Mouse (Mus musculus) erythroblast, embryonic 14.5 days (primary cell): ENCODE data around the gene Tex13c2. TPM values are rescaled to one million over a fixed set of nuclear protein-coding genes. Genes with fewer than 3 reads are reported as not detected.

Experiments
- H3K27me3 ChIP-seq: 2 replicates; pipeline ENCODE4 v1.6.1; 2012; ENCODE audit warnings: inconsistent platforms; ENCODE audit not compliant: control insufficient read depth
- H3K36me3 ChIP-seq: 2 replicates; pipeline ENCODE4 v1.6.1; 2012; ENCODE audit warnings: mild to moderate bottlenecking, inconsistent platforms; ENCODE audit not compliant: control insufficient read depth
- H3K4me1 ChIP-seq: 2 replicates; pipeline ENCODE4 v1.6.1; 2012; ENCODE audit warnings: inconsistent platforms; ENCODE audit not compliant: control insufficient read depth
- H3K4me3 ChIP-seq: replicated peaks from 2 replicates; pipeline ENCODE3; 2012; ENCODE audit warnings: moderate library complexity, mild to moderate bottlenecking, inconsistent platforms
- H3K9me3 ChIP-seq: 2 replicates; pipeline ENCODE4 v1.6.1; 2012; ENCODE audit warnings: low read length, inconsistent platforms, mixed read lengths; ENCODE audit not compliant: control insufficient read depth
- GATA1 ChIP-seq: IDR thresholded peaks from 2 replicates; pipeline ENCODE4 v1.6.1; 2012; ENCODE audit warnings: low read length, inconsistent platforms, mixed read lengths
- TAL1 ChIP-seq: IDR thresholded peaks from 3 replicates; pipeline ENCODE4 v1.6.1; 2012; ENCODE audit warnings: low read length, inconsistent platforms, mixed read lengths
- polyA plus RNA-seq: library from polyadenylated mRNA; stranded (reverse); fragments of >175 nt; gene quantifications from 2 replicates; pipeline ENCODE4 v1.2.3, GENCODE M21; 2012

Tex13c2 gene
- polyA plus RNA-seq, result not detected in 2 replicates

DNA sequence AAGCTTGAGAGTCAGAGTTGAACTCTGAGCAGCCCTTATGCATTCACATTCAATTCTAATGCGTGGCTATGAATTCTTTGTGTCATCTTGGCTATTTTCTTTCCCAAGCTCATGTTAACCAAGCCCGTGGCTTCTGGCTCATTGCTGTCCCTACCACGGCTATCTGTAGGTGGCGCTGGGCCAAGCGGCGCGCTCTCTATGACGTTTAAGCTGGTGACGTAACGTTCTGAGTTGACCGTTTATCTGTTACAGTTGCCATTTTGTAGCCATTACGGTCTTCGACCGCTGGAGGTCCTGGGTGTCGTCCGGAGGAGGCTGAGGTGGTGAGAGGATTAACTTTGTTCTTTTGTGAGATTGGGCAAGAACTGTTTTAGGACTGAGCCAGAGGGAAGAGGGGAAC is at the start of gene Tex13c2:
Gene Tex13c2, plus strand, starts transcription at position 246 of the 400 bp plus-strand sequence.
- Histone ChIP-seq H3K4me1 (no peaks in the 10 kb centered on the region), H3K36me3 (no peaks in the 10 kb centered on the region), H3K9me3 (peaks cover 13% of the 10 kb centered on the region), H3K27me3 (no peaks in the 10 kb centered on the region), H3K4me3 (no peak within 1 kb of the TSS)
- no peak for TF ChIP-seq TAL1
- no peak for TF ChIP-seq GATA1

DNA sequence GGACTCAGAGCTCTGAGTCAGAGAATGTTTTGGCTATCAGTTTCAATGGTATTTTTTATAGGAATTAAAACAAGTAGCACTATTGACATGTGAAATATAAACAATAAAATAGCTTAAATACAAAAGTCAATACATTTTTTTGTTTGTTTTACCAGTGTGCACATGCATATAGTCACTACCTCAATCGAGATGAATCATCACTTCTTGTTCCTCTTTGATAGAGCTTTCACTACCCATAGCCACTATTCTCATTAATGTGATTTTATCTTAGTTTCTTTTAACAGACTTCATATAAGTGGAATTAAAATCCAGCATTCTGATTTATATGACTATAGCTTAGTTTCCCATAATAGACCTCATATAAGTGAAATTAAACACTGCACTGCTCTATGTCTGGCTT is 39.2 kb upstream of the Tex13c2 start:
- TF ChIP-seq TAL1, result no peak
- no peak for TF ChIP-seq GATA1
- Histone ChIP-seq H3K9me3 (no peaks in the 10 kb centered on the region), H3K27me3 (no peaks in the 10 kb centered on the region), H3K4me3 (no peak overlapping the region), H3K36me3 (no peaks in the 10 kb centered on the region), H3K4me1 (no peaks in the 10 kb centered on the region)

DNA sequence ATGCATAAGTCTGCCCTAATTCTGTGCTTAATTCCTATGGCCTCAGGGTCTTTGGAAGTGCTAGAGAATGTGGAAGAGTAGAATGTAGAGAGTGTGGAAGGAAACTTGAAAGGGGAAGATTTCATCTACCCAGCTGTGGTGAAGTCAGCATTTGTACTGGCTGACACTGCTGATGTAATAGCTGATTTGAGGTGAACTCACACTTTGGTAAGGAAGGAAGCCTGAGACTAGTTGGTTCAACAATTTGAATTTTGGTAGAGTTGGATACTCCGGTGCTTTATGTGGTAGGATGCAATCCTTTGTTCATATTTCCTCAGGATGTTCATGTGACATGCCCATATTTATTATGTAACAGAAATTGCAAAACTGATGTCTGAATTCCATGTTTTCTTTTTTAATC is 36.5 kb upstream of the Tex13c2 start:
- TF ChIP-seq TAL1, result no peak
- TF ChIP-seq GATA1, result no peak
- H3K9me3 ChIP-seq, result no peaks in the 10 kb centered on the region
- no peaks in the 10 kb centered on the region for H3K27me3 ChIP-seq
- no peak overlapping the region for H3K4me3 ChIP-seq
- H3K4me1 ChIP-seq, result no peaks in the 10 kb centered on the region
- no peaks in the 10 kb centered on the region for H3K36me3 ChIP-seq

DNA sequence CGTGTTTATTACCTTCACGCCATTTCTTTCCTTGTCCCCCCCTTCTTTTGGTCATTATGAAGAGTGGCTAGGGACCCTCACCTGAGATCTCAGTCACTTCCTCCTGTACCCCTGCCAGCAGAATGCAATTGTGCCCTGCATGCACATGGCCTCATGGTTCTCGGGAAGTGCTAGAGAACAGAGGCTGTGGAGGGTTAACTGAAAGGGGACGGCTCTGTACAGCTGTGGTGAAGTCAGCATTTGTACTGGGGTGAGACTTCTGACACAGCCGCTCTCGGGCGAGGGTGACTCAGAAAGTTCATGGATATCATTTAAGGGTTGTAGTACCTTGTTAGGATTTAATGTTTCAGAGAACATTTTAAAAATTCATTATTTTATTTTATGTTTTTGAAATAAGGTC is 35.0 kb upstream of the Tex13c2 start:
- Histone ChIP-seq H3K36me3 (no peaks in the 10 kb centered on the region), H3K27me3 (no peaks in the 10 kb centered on the region), H3K9me3 (no peaks in the 10 kb centered on the region), H3K4me3 (no peak overlapping the region), H3K4me1 (no peaks in the 10 kb centered on the region)
- TF ChIP-seq TAL1 (no peak), GATA1 (no peak)

DNA sequence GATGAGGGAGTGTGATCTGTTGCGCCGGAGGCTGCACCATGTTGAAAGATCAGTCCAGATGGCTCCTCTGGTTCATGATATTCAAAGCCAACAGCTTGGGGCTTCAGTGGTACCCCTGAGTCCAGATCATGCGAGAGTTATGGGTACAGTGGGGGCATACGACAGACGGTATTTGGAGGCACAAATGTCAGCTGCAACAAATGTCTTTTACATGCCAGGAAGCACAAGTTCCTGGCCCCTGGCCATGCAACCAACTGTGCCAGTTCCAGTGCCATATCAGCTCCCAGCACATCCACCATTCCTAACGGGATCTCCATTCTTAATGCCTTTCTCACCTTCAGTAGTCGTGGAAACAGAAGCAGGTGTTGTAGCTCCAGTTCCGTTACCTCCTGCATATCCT is 845 bp downstream of the Tex13c2 start:
- Histone ChIP-seq H3K36me3 (no peaks in the 10 kb centered on the region), H3K4me3 (no peak overlapping the region), H3K4me1 (no peaks in the 10 kb centered on the region), H3K9me3 (peaks cover 13% of the 10 kb centered on the region), H3K27me3 (no peaks in the 10 kb centered on the region)
- no peak for TF ChIP-seq TAL1
- no peak for TF ChIP-seq GATA1

DNA sequence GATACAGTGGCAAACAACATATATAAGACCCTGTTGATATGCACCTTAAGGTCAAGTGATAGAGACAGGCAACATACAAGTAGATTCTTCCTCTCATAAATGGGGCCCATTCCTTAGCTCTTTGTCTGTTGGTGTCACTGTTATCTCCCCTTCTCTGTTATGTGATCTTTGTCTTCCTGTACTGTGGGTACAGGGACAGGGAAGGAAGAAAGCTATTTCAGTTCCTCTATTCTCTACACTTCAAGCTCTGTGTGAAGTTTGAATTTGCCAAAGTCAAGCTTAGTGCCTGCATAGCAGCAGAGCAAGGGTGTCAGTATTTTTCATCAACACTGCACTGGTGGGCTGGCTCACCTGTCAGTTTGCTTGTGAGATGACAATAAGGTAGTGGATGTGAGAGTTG is 11.0 kb downstream of the Tex13c2 start:
- no peaks in the 10 kb centered on the region for H3K36me3 ChIP-seq
- H3K4me1 ChIP-seq, result no peaks in the 10 kb centered on the region
- H3K9me3 ChIP-seq, result no peaks in the 10 kb centered on the region; the same call in 1 of the 2 replicates
- TF ChIP-seq TAL1 (no peak), GATA1 (no peak)
- no peaks in the 10 kb centered on the region for H3K27me3 ChIP-seq
- H3K4me3 ChIP-seq, result no peak overlapping the region

DNA sequence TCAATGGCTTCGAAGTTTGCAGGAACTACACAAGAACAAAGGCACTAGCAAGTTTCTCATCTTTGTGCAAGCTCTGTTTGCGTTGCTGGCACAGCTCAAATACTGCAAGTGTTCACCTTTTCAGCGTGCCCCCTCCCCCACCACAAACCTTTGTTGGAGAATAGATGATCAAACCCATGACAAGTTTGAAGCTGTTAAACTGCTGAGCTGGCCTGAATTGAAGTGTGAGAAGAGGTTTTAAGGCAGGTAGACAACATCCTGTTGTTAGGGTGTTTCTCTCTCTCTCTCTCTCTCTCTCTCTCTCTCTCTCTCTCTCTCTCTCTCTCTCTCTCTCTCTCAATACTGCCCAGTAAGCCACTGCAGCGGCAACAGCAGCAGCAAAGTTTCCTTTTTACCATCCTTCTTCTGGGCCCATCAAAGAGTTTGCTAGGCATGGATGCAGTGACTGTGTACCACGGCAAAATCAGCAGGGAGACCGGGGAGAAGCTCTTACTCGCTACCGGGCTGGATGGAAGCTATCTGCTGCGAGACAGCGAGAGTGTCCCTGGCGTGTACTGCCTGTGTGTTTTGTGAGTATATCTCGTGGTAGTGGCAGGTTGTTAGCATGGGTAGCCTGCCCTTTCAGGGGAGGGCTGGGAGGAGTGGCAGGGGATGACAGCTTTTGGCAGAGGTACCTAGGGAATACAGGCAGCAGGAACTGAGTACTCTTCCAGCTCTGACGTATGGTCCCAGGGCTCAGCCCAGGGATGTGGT is 13.0 kb downstream of the Tex13c2 start, which contains the start of gene Sh2d1a:
Gene Sh2d1a, plus strand, starts transcription at position 163 of the 753 bp plus-strand sequence.
- Histone ChIP-seq H3K9me3 (no peaks in the 10 kb centered on the region; the same call in 1 of the 2 replicates), H3K36me3 (no peaks in the 10 kb centered on the region), H3K4me1 (no peaks in the 10 kb centered on the region), H3K27me3 (no peaks in the 10 kb centered on the region), H3K4me3 (no peak within 1 kb of the TSS)
- no peak for TF ChIP-seq GATA1
- TF ChIP-seq TAL1, result no peak

DNA sequence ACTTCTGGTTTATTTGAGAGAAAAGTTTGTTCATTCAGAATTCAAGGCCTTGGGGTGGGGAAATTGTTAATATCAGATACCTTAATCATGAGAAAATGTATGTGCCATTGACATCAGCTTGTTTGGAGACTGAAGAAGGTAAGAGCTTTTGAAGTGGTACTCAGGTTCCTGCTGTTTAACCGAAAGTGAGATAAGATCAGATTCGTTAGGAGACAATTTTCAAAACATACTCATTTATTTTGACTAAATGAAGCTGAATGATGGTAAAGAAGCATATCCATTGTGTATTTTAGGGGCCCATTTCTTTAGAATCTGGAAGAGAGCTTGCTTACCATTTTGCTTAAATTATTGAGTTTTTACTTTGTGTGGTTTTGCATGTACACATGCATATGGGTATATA is 21.6 kb downstream of the Tex13c2 start:
- Histone ChIP-seq H3K4me1 (no peaks in the 10 kb centered on the region), H3K9me3 (no peaks in the 10 kb centered on the region), H3K4me3 (no peak overlapping the region), H3K36me3 (no peaks in the 10 kb centered on the region), H3K27me3 (no peaks in the 10 kb centered on the region)
- TF ChIP-seq TAL1 (no peak), GATA1 (no peak)

DNA sequence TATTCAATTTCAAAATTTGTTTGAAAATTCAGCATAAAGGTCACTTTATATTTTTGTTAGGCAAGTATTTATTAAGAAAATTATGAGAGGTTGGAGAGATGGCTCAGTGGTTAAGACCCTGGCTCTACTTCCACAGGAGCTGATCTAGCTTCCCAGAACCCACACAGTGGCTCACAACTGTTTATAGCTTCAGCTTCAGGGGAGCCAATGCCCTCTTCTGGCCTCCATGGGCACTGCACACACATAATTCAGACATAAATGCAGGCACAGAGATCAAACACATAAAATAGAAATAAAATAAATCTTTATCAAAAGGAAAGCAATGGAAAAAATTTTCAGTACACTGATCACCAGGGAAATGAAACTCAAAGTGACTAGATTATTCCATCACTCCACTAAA is 23.1 kb downstream of the Tex13c2 start:
- Histone ChIP-seq H3K9me3 (no peaks in the 10 kb centered on the region), H3K4me1 (no peaks in the 10 kb centered on the region), H3K27me3 (no peaks in the 10 kb centered on the region), H3K4me3 (no peak overlapping the region), H3K36me3 (no peaks in the 10 kb centered on the region)
- TF ChIP-seq TAL1 (no peak), GATA1 (no peak)
